8 mouse cellular contexts compared by ENCODE assay signal in the genomic region with DNA sequence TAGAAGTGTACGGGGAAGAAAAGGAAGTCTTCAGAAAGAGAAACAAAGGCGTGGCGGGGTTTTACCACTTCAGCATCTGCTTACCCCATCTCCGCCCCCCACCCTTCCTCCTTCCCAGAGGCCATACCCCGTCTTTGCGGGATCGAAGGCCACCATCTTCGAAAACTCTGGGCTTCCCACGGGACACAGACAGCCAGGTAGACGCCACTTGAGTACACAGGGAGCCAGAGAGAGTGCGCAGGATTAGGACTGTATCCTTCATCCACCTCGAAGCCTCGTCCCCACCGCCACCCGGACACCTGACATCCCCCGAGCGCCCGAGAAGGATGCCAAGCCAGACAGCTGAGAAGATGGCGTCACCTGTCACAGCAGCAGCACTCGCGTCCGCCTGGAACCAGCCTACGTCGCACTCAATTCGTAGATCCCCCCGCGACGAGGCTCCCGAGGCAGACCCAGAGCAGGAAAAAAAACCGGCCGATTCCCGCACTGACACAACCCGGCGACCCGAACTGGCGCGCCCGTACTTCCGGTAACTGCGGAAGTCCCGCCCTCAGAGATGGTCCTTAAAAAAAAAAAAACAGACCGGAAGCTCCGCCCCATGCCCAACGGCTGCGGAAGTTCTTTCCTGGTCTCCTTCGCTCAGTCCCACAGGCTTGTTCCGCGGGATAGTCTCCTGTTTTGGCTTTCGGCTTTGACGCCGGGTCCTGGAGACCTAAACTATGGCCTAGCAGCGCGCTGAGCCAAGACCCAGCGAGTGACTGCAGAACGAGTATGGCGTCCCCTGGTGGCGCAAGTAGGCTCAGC. TPM values are rescaled to one million over a fixed set of nuclear protein-coding genes. Genes with fewer than 3 reads are reported as not detected.
DNase-seq lines count a peak whose midpoint lies in the region; ATAC-seq lines count a peak whose summit lies in the region.

No protein-coding gene starts in this region.

- peak; percentile 69 for DNase-seq in MEL-GATA-1-ER (ENCODE audit: extremely low read depth, low read depth)
- peak; percentile 90 for DNase-seq in cerebellum, adult 8-10 months
- peak; percentile 90 for DNase-seq in hindbrain, embryonic 11.5 days (ENCODE audit: low spot score)
- DNase-seq in layer of hippocampus, postnatal 10 days (ENCODE audit: low spot score in 2 of 2) = peak; percentile 90 to 92
- DNase-seq in lung, postnatal 10 days = peak; percentile 94
- peak; percentile 84 for DNase-seq in ovary, postnatal 36 days (ENCODE audit: low spot score)
- DNase-seq in thymus, postnatal 25 days = peak; percentile 91

- H3K9me3 ChIP-seq in hindbrain, embryonic 11.5 days (ENCODE audit: control insufficient read depth, low read length) = no peaks in the 10 kb centered on the region

- H3K27ac ChIP-seq in hindbrain, embryonic 11.5 days (ENCODE audit: low read depth, low read length) = peak overlapping the region; percentile 96

- peak overlapping the region; percentile 71 for H3K4me2 ChIP-seq in hindbrain, embryonic 11.5 days (replicated peaks; ENCODE audit: low read depth, low read length)

- H3K4me3 ChIP-seq in hindbrain, embryonic 11.5 days (ENCODE audit: low read depth, low read length) = peak overlapping the region; percentile 89

- no peaks in the 10 kb centered on the region for H3K27me3 ChIP-seq in hindbrain, embryonic 11.5 days (ENCODE audit: control insufficient read depth, insufficient read depth, low read length)

- H3K36me3 ChIP-seq in hindbrain, embryonic 11.5 days (ENCODE audit: control insufficient read depth, insufficient read depth, low read length) = no peaks in the 10 kb centered on the region

- peak; percentile 89 for ATAC-seq in frontal cortex, adult (ENCODE audit: low TSS enrichment)
- peak; percentile 93 for ATAC-seq in hindbrain, embryonic 11.5 days (ENCODE audit: low FRiP score)

- WGBS in hindbrain, embryonic 11.5 days = under 1% methylated on average over 57 of the region's 57 CpGs

- H3K9ac ChIP-seq in hindbrain, embryonic 11.5 days (ENCODE audit: low read depth, low read length) = peak overlapping the region; percentile 88

- no peaks in the 10 kb centered on the region for H3K4me1 ChIP-seq in hindbrain, embryonic 11.5 days (replicated peaks; ENCODE audit: control insufficient read depth, insufficient read depth, low read length)

RNA-seq across cellular contexts. Expression of gene Wdr37, which starts 1.0 kb away (rescaled TPM):
- polyA plus RNA-seq in hindbrain, embryonic 11.5 days (2014; fragmentation: Nextera tagmentation; extraction: Ambion mirVana) = 48.2 and 54.0 TPM in 2 replicates
- total RNA-seq in layer of hippocampus, postnatal 10 days (2021) = 10 to 100 TPM; 85.6 to 86.1 TPM

RNA-seq across cellular contexts. Expression of gene Idi1, which starts 14.6 kb away (rescaled TPM):
- 165 and 176 TPM in 2 replicates for polyA plus RNA-seq in hindbrain, embryonic 11.5 days (2014; fragmentation: Nextera tagmentation; extraction: Ambion mirVana)
- 10 to 100 TPM; 60.3 to 64.6 TPM for total RNA-seq in layer of hippocampus, postnatal 10 days (2021)

Comparison
In these comparisons a context has a peak if more than half of its experiments do, and no peak if none do; other contexts are left out.
1. Peak in every context shown above with its lines: DNase-seq, ATAC-seq, H3K4me3 ChIP-seq and H3K27ac ChIP-seq.